ENCODE assay signal across 12 mouse cellular contexts in the genomic region with DNA sequence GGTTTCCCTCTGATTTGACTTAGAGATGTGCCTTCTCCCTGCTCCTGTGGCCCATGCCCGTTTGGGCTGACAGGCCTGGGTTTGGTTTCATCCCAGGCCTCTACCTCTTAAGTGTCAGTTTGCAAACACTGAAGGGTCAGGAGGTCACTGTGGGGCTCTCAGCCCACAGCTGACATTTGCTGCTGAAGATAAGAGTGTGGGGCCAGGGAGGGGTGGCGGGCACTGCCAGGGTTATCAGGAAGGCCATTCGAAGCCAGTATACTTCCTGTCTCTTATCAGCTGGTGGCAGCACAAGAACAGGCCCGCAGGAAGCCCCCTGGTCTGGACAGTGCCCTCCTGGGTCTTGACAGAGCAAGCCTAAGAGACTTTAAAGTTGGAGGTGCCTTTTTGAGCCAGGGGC. TPM values are rescaled to one million over a fixed set of nuclear protein-coding genes. Genes with fewer than 3 reads are reported as not detected.
A peak's percentile ranks its signal among the peaks of the same experiment; 100 is the strongest.
DNase-seq lines count a peak whose midpoint lies in the region; TF ChIP-seq lines count a peak whose summit lies in the region.
"Had no signal": no experiment of that assay in that cellular context is flagged by ENCODE, and none has a peak within 500 bp of the region (broad histone marks: within the 10 kb centered on the region; RNA-seq: fewer than 3 reads in every experiment).

No protein-coding gene starts in this region.

- 86% methylated on average over 4 of the region's 4 CpGs for WGBS in cerebellum, adult 2 months

- H3K27ac ChIP-seq in cerebellum, adult 2 months (ENCODE audit: insufficient read depth, low read length) = no peak overlapping the region

- H3K27me3 ChIP-seq in erythroblast, embryonic 14.5 days (ENCODE audit: control insufficient read depth) = no peaks in the 10 kb centered on the region
- no peaks in the 10 kb centered on the region for H3K27me3 ChIP-seq in cerebellum, adult 2 months (ENCODE audit: control insufficient read depth, insufficient read depth, low read length)

- peak overlapping the region; percentile 68 for H3K4me3 ChIP-seq in erythroblast, embryonic 14.5 days (replicated peaks)
- no peak overlapping the region for H3K4me3 ChIP-seq in cerebellum, adult 2 months (replicated peaks; ENCODE audit: insufficient read depth, low read depth, low read length)

- H3K9me3 ChIP-seq in erythroblast, embryonic 14.5 days (ENCODE audit: control insufficient read depth, low read length) = no peaks in the 10 kb centered on the region

- H3K36me3 ChIP-seq in erythroblast, embryonic 14.5 days (ENCODE audit: control insufficient read depth) = peaks cover 97% of the 10 kb centered on the region

- TF ChIP-seq POLR2A in cerebellum, adult 2 months (IDR thresholded peaks at IDR 0.05; ENCODE audit: borderline replicate concordance, insufficient read depth, low read length) = no peak

- intact Hi-C loops in heart, postnatal 36 days (cut with DNase I) = no loop called here

- TF ChIP-seq CTCF in cerebellum, adult 2 months (IDR thresholded peaks at IDR 0.05; ENCODE audit: borderline replicate concordance, insufficient read depth, low read depth, low read length) = no peak

- peak; percentile 90 for DNase-seq in heart, adult 11 months
- DNase-seq in heart, postnatal 36 days = no peak
- DNase-seq in 416B (ENCODE audit: low read depth) = peak; percentile 99
- DNase-seq in lung, postnatal 36 days = peak; percentile 54
- DNase-seq in embryo, embryonic 10.5 days (ENCODE audit: low spot score) = no peak
- DNase-seq in layer of hippocampus, adult 8-10 months (ENCODE audit: low spot score in 2 of 2) = no peak
- no peak for DNase-seq in cerebellum, adult 2 months
- DNase-seq: adrenal gland, postnatal 36 days; cerebellum, adult 9-11 months; gastrocnemius, postnatal 36 days; kidney, adult 11 months had no signal

- H3K4me1 ChIP-seq in erythroblast, embryonic 14.5 days (ENCODE audit: control insufficient read depth) = peaks cover 100% of the 10 kb centered on the region
- no peaks in the 10 kb centered on the region for H3K4me1 ChIP-seq in cerebellum, adult 2 months (ENCODE audit: control insufficient read depth, insufficient read depth, low read length)

RNA-seq across cellular contexts. Expression of gene Rbm38, which starts 14.7 kb away (rescaled TPM):
- 100 to 1,000 TPM; 159 to 209 TPM for total RNA-seq in heart, postnatal 36 days (2021)
- polyA plus RNA-seq in erythroblast, embryonic 14.5 days (2012) = 548 and 594 TPM in 2 replicates
- 1 to 10 TPM; 3.1 to 6.3 (median 4.6) TPM for total RNA-seq in layer of hippocampus, adult 8-10 months (2022)
- polyA plus RNA-seq in cerebellum, adult 2 months (2012; rRNA removed) = 9.0 and 10.1 TPM in 2 replicates

RNA-seq across cellular contexts. Expression of gene Rae1, which starts 35.1 kb away (rescaled TPM):
- total RNA-seq in heart, postnatal 36 days (2021) = 10 to 100 TPM; 24.0 to 24.7 TPM
- 3.4 and 3.7 TPM in 2 replicates for polyA plus RNA-seq in erythroblast, embryonic 14.5 days (2012)
- 10 to 100 TPM; 77.5 to 82.0 (median 79.3) TPM for total RNA-seq in layer of hippocampus, adult 8-10 months (2022)
- 69.1 and 74.7 TPM in 2 replicates for polyA plus RNA-seq in cerebellum, adult 2 months (2012; rRNA removed)

RNA-seq across cellular contexts. Expression of gene Spo11, which starts 57.5 kb away (rescaled TPM):
- not detected for total RNA-seq in heart, postnatal 36 days (2021)
- 0.02 TPM in 1 of 2 replicates, not detected in the other for polyA plus RNA-seq in erythroblast, embryonic 14.5 days (2012)
- under 1 TPM in 3 of 4 experiments, not detected in 1; 0.14 to 0.56 (median 0.14) TPM for total RNA-seq in layer of hippocampus, adult 8-10 months (2022)
- polyA plus RNA-seq in cerebellum, adult 2 months (2012; rRNA removed) = 0.21 and 0.27 TPM in 2 replicates
- total RNA-seq: adrenal gland, postnatal 36 days had no signal

Comparison
In these comparisons a context has a peak if more than half of its experiments do, and no peak if none do; other contexts are left out.
1. DNase-seq: peak in heart, adult 11 months (single experiment), 416B (single experiment) and lung, postnatal 36 days (single experiment); none in heart, postnatal 36 days (0 of 2), embryo, embryonic 10.5 days (single experiment), layer of hippocampus, adult 8-10 months (0 of 2) and cerebellum, adult 2 months (0 of 2).
2. RNA of gene Rbm38, which starts 14.7 kb away (total RNA-seq): 159 to 209 TPM in heart, postnatal 36 days; 3.1 to 6.3 TPM in layer of hippocampus, adult 8-10 months; every median in the first group is over 10 times any median in the second.